Mouse (Mus musculus) T-helper 2 cell (primary cell): Measurements from ENCODE around the gene Kdsr.

Experiments used
- in situ Hi-C: fragments of 300-600 bp; cut with MboI, MseI; formaldehyde crosslinking; loops from one replicate; pipeline ENCODE4 v1.15.1; 2025; ENCODE audit warnings: high pct_unique_total_duplicates

Kdsr gene

GRCm38 (mm10) chr1:106696472-106696871 lies 63.1 kb downstream of the Kdsr start:
- in situ Hi-C loops, result no loop called here

GRCm38 (mm10) chr1:106695649-106696048 lies 63.9 kb downstream of the Kdsr start:
- in situ Hi-C loops, result no loop called here

GRCm38 (mm10) chr1:106694316-106694715 lies 65.2 kb downstream of the Kdsr start:
- in situ Hi-C loops, result no loop called here

GRCm38 (mm10) chr1:106692599-106692998 lies 66.9 kb downstream of the Kdsr start:
- in situ Hi-C loops, result no loop called here

- in situ Hi-C loops, result no loop called here
These were observed 68.6 kb downstream of the Kdsr start for GRCm38 (mm10) chr1:106690887-106691286.

GRCm38 (mm10) chr1:106688161-106688516 lies 71.4 kb downstream of the Kdsr start:
- in situ Hi-C loops, result no loop called here

- in situ Hi-C loops, result no loop called here
These were observed 71.9 kb downstream of the Kdsr start for GRCm38 (mm10) chr1:106687435-106688160.

- in situ Hi-C loops, result no loop called here
These were observed 73.8 kb downstream of the Kdsr start for GRCm38 (mm10) chr1:106685702-106686101.

GRCm38 (mm10) chr1:106684546-106684945 lies 75.0 kb downstream of the Kdsr start:
- in situ Hi-C loops, result no loop called here

- in situ Hi-C loops, result no loop called here
These were observed 76.7 kb downstream of the Kdsr start for GRCm38 (mm10) chr1:106682829-106683228.

- in situ Hi-C loops, result no loop called here
These were observed 79.6 kb downstream of the Kdsr start for GRCm38 (mm10) chr1:106679800-106680515.

GRCm38 (mm10) chr1:106678060-106678478 lies 81.5 kb downstream of the Kdsr start:
- in situ Hi-C loops, result no loop called here
